Mouse (Mus musculus) left cerebral cortex, adult 11 months (tissue): Measurements from ENCODE around the gene Pqlc3.
"Not testable (repeated sequence)": the region's sequence is repeated elsewhere in the genome, so short reads cannot be mapped to it uniquely, and the experiment has no call there.

Experiments
- DNase-seq: peaks from one replicate; pipeline ENCODE4 v3.0.0; 2022; ENCODE audit warnings: low spot score

Pqlc3 gene

DNA sequence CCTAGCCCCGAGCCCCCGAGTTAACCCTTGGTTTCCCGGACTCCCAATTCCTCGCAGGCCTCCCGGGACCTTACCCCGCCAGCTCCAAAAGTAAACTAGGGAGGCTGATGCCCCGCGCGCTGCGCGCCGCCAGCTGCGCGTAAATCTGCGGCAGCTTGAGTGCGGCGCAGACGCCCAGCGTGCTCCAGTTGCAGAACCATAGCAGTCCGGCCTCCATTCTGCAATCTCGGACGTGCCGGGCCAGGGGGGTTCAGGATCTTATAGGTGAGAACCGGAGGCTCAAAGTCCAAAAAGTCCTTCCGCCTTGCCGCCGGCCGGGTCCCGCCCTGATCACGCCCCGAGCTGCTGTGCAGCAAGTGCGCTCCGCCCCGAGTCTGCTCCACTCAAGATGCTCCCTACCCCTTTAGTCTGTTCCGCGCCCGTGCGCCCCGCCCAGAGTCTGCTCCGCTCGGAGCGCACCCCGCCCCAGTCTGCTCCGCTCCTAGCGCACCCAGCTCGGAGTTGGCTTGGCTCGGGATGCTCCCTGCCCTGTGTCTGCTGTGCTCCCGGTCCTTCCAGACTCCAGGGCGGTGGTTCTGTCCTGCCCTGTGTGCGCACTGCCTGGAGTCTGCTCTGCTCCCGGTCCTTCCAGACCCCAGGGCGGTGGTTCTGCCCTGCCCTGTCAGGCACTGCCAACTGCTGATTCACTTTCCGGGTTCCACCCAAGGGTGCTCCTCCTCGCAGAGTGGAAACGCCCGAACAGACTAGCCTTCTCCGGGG is at the start of gene Pqlc3:
Pqlc3 (minus strand) TSS at position 670 of the 759 bp plus-strand sequence.
- peak; percentile 32 for DNase-seq

DNA sequence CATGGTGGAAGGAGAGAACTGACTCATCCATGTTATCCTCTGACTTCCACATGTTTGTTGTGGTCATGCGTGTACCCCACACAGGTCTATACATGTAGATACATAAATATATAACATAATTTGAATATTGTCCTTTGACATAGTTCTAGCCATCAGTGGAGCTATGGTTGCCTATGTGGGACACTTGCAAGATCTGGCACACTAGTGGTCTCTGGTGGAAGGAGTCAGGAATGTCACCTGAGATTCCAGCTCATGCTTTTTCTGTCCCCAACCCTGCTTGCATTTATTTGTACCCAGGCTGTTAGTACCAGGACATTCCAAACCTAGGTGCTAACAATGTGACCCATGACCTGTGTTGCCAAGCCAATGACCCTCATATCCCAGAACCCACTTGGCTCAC is 49.6 kb upstream of the Pqlc3 start:
- no peak for DNase-seq

- DNase-seq = no peak
Measured at GRCm38 (mm10) chr12:17048979-17049612, 48.9 kb upstream of the Pqlc3 start.

- no peak for DNase-seq
Measured at GRCm38 (mm10) chr12:17043311-17043710, 43.1 kb upstream of the Pqlc3 start.

GRCm38 (mm10) chr12:17040567-17040966 is 40.4 kb upstream of the Pqlc3 start:
- no peak for DNase-seq

GRCm38 (mm10) chr12:17039415-17039814 is 39.2 kb upstream of the Pqlc3 start:
- DNase-seq = no peak

- DNase-seq = no peak
Measured at GRCm38 (mm10) chr12:17038246-17038645, 38.0 kb upstream of the Pqlc3 start.

- DNase-seq = no peak
Measured at GRCm38 (mm10) chr12:17037053-17037610, 36.9 kb upstream of the Pqlc3 start.

GRCm38 (mm10) chr12:17036532-17036931 is 36.3 kb upstream of the Pqlc3 start:
- DNase-seq = no peak

DNA sequence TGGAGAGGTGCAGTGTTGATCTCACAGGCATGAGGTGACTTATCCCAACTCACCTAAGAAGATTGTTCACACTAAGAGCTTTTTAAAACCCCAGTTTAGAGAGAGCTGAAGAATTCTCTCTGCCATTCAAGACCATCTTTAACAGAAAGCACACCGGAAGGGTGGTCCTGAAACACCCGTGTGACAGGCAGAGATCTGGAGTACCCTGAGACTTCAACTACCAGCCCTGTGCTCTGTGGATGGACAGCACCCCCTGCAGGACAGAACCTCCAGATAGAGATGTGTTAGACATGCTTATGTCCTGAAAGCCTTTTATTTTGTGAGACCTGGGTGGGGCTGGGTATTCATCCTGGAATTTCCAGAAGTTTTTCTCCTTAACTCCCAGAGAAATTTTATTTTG is 34.9 kb upstream of the Pqlc3 start:
- no peak for DNase-seq

GRCm38 (mm10) chr12:17034671-17035070 is 34.5 kb upstream of the Pqlc3 start:
- no peak for DNase-seq

GRCm38 (mm10) chr12:17033464-17033841 is 33.2 kb upstream of the Pqlc3 start:
- DNase-seq = no peak

- DNase-seq = no peak
Measured at GRCm38 (mm10) chr12:17032694-17033463, 32.7 kb upstream of the Pqlc3 start.

DNA sequence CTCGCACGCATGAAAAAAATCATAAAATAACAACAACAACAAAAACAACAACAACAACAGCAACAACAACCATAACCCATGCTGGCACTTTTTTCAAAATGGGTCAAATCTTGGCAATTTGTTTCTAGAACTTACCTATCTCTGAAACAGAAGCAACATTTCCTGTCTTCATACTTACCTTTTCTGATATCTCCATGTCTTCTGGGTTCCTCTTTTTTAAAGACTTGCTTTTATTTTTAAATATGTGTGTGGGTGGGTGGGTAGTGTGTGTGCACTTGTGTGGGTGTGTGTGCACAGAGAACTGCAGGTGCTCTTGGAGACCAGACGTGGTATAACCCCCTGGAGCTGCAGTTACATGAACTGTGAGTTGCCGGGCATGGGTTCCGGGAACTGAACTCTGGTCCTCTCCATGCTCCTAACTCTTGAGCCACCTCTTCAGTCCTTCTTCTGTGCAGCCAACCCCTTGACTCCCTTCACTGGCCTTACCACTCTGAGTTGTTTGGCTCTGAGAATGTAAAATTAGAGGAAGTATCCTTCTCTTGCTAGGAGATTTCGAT is 24.4 kb upstream of the Pqlc3 start:
- DNase-seq = no peak

DNA sequence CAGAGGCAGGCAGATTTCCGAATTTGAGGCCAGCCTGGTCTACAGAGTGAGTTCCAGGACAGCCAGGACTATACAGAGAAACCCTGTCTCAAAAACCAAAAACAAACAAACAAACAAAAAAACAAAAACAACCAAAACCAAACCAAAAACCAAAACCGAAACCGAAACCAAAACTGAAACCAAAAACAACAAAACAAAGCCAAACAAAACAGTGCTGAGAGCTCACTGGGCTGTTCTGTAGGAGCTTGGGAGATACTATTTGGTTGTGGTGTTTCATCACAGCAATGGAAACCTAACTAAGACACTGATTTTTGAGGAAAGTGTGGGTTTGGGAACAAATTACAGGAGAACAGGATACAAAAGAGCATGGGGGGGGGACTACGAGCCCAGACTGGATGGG is 21.9 kb upstream of the Pqlc3 start:
- DNase-seq = no peak

GRCm38 (mm10) chr12:17021125-17021524 is 20.9 kb upstream of the Pqlc3 start:
- DNase-seq = not testable (repeated sequence)

GRCm38 (mm10) chr12:17018468-17018867 is 18.3 kb upstream of the Pqlc3 start:
- DNase-seq = no peak

DNA sequence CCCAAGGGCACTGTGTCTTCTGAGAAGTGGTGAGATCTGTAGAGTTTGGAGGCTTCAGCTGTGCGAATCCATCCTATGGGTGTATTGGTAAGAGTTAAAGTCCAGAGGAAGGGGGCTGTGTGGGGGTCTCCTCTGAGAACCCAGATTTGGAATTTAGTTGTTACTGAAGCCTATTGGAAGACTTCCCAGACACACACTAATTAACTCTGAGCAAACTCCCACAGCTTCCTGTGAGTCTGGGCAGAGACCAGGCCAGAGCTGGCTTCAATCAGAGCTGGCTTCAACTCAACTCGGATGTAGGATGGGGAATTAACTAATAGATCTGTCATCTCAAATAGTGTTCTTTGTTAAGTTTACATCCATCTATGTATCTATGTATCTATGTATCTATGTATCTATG is 15.5 kb upstream of the Pqlc3 start:
- no peak for DNase-seq

- DNase-seq = no peak
Measured at GRCm38 (mm10) chr12:17012067-17012899, 12.1 kb upstream of the Pqlc3 start.

DNA sequence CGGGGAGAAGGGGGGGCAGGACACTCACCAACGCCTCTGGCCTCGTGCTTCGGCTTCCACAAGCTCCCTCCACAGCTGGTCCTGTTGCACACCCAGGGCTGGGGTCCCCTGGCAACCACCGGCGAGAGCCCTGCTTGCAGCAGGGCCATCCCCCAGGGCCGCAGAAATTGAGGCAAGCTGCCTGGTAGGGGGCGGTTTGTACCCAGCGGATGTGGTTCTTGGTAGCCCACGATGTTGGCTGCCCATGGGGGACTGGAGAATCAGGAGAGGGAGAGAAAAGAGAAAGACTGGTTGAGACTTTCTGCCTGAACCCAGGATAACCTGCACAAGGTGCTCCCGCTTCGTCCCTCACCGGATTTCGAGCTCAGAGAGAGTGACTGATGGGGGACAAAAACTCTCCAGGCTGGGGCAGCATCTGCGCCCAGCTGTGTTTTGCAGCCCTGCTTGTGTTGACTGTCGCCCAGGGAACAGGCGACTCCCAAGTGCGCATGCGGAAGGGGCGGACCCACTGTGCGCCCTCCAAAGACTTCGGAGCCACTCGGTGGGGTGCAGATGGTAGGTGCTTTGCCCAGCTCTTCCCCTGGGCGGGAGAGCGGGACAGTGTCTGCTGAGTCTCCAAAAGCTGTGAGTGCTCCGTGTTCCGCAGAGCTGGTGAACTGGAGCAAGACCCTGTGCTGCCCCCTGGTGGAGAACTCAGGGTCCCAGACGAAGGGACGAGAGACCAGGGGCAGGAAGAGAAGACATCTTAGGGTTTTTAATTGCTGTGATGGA is 11.1 kb upstream of the Pqlc3 start, which contains the start of gene 2410004P03Rik:
2410004P03Rik (minus strand) TSS at position 628 of the 771 bp plus-strand sequence.
- DNase-seq = peak; percentile 61

GRCm38 (mm10) chr12:17009466-17009865 is 9.3 kb upstream of the Pqlc3 start:
- no peak for DNase-seq
